In genomic region chr2:155388573-155388972, GRCm38 (mm10) we compare ENCODE assay signal across 20 mouse cellular contexts. TPM values are rescaled to one million over a fixed set of nuclear protein-coding genes. Genes with fewer than 3 reads are reported as not detected.
A peak's percentile ranks its signal among the peaks of the same experiment; 100 is the strongest.
DNase-seq lines count a peak whose midpoint lies in the region; ATAC-seq and TF ChIP-seq lines count a peak whose summit lies in the region.
"Had no signal": no experiment of that assay in that cellular context is flagged by ENCODE, and none has a peak within 500 bp of the region (broad histone marks: within the 10 kb centered on the region; RNA-seq: fewer than 3 reads in every experiment).

No protein-coding gene starts in this region.

- TF ChIP-seq POLR2A in cerebellum, adult 2 months (IDR thresholded peaks at IDR 0.05; ENCODE audit: borderline replicate concordance, insufficient read depth, low read length) = no peak

- peaks cover 52% of the 10 kb centered on the region for H3K36me3 ChIP-seq in heart, embryonic 15.5 days
- peaks cover 60% of the 10 kb centered on the region for H3K36me3 ChIP-seq in heart, embryonic 12.5 days

- H3K4me3 ChIP-seq in cerebellum, adult 2 months (replicated peaks; ENCODE audit: insufficient read depth, low read depth, low read length) = no peak overlapping the region
- no peak overlapping the region for H3K4me3 ChIP-seq in heart, embryonic 15.5 days
- H3K4me3 ChIP-seq in heart, embryonic 12.5 days = no peak overlapping the region
- H3K4me3 ChIP-seq: embryonic facial prominence, embryonic 12.5 days; forebrain, embryonic 15.5 days; hindbrain, embryonic 10.5 days; limb, embryonic 13.5 days; megakaryocyte, embryonic 14.5 days; midbrain, embryonic 15.5 days; stomach, embryonic 15.5 days had no signal

- H3K27me3 ChIP-seq in cerebellum, adult 2 months (ENCODE audit: control insufficient read depth, insufficient read depth, low read length) = no peaks in the 10 kb centered on the region
- H3K27me3 ChIP-seq in heart, embryonic 15.5 days = no peaks in the 10 kb centered on the region
- no peaks in the 10 kb centered on the region for H3K27me3 ChIP-seq in heart, embryonic 12.5 days (replicated peaks)
- H3K27me3 ChIP-seq: embryonic facial prominence, embryonic 12.5 days; forebrain, embryonic 15.5 days; limb, embryonic 13.5 days; megakaryocyte, embryonic 14.5 days; midbrain, embryonic 15.5 days; Patski; stomach, embryonic 15.5 days had no signal

- H3K9ac ChIP-seq in heart, embryonic 15.5 days = no peak overlapping the region
- H3K9ac ChIP-seq in heart, embryonic 12.5 days = no peak overlapping the region
- H3K9ac ChIP-seq: embryonic facial prominence, embryonic 12.5 days; forebrain, embryonic 15.5 days; limb, embryonic 13.5 days; midbrain, embryonic 15.5 days; stomach, embryonic 15.5 days had no signal

- WGBS in cerebellum, adult 2 months = 10% methylated on average over 2 of the region's 2 CpGs
- WGBS in heart, embryonic 15.5 days = 76% methylated on average over 2 of the region's 2 CpGs
- whole genome bisulfite sequencing in heart, embryonic 12.5 days = 90% methylated on average over 2 of the region's 2 CpGs

- no peak for ATAC-seq in heart, embryonic 15.5 days (replicated peaks; ENCODE audit: insufficient number of reproducible peaks, insufficient read depth, low FRiP score, low read depth)
- ATAC-seq in heart, embryonic 12.5 days (ENCODE audit: insufficient number of reproducible peaks, low FRiP score) = no peak
- ATAC-seq: activated CD4-positive, CD25-positive, alpha-beta regulatory T cell, adult 4 months; forebrain, embryonic 15.5 days; midbrain, embryonic 15.5 days; Patski had no signal

- TF ChIP-seq CTCF in cerebellum, adult 2 months (IDR thresholded peaks at IDR 0.05; ENCODE audit: borderline replicate concordance, insufficient read depth, low read depth, low read length) = no peak

- H3K27ac ChIP-seq in cerebellum, adult 2 months (ENCODE audit: insufficient read depth, low read length) = 0 out of 2 replicates have a peak overlapping the region, but pooled peaks have one; percentile 1
- H3K27ac ChIP-seq in heart, embryonic 15.5 days = peak overlapping the region; percentile 31; the same call in 1 of the 2 replicates
- no peak overlapping the region for H3K27ac ChIP-seq in heart, embryonic 12.5 days (ENCODE audit: poor library complexity, severe bottlenecking)
- H3K27ac ChIP-seq: embryonic facial prominence, embryonic 12.5 days; forebrain, embryonic 15.5 days; hindbrain, embryonic 10.5 days; limb, embryonic 13.5 days; midbrain, embryonic 15.5 days; stomach, embryonic 15.5 days had no signal

- no peaks in the 10 kb centered on the region for H3K9me3 ChIP-seq in heart, embryonic 15.5 days (replicated peaks)
- no peaks in the 10 kb centered on the region for H3K9me3 ChIP-seq in heart, embryonic 12.5 days (replicated peaks)
- H3K9me3 ChIP-seq: embryonic facial prominence, embryonic 12.5 days; forebrain, embryonic 15.5 days; hindbrain, embryonic 10.5 days; limb, embryonic 13.5 days; megakaryocyte, embryonic 14.5 days; midbrain, embryonic 15.5 days; stomach, embryonic 15.5 days had no signal

- intact Hi-C loops in gastrocnemius, postnatal 14 days (cut with DNase I; ENCODE audit: low total_unique reads) = loop anchor here (5.0 kb wide), 1 partner anchor 161 kb away; no protein-coding TSS in a partner anchor

- H3K4me1 ChIP-seq in cerebellum, adult 2 months (ENCODE audit: control insufficient read depth, insufficient read depth, low read length) = peaks cover 17% of the 10 kb centered on the region; the same call in 1 of the 2 replicates
- H3K4me1 ChIP-seq in heart, embryonic 15.5 days (replicated peaks) = peaks cover 46% of the 10 kb centered on the region
- peaks cover 21% of the 10 kb centered on the region for H3K4me1 ChIP-seq in heart, embryonic 12.5 days (replicated peaks)

- DNase-seq in cerebellum, adult 2 months = peak; percentile 32 to 64
- DNase-seq in cerebellum, postnatal 4 days (ENCODE audit: low spot score in 2 of 2) = no peak
- peak; percentile 57 for DNase-seq in cerebellum, adult 9-10 months
- DNase-seq in gastrocnemius, postnatal 14 days = peak; percentile 24
- DNase-seq in right cerebral cortex, postnatal 4 days = no peak
- DNase-seq: kidney, adult 2 months; kidney, postnatal 25 days; layer of hippocampus, adult 9-11 months; lung, postnatal 10 days had no signal

- H3K4me2 ChIP-seq in heart, embryonic 15.5 days = no peak overlapping the region
- no peak overlapping the region for H3K4me2 ChIP-seq in heart, embryonic 12.5 days
- H3K4me2 ChIP-seq: embryonic facial prominence, embryonic 12.5 days; forebrain, embryonic 15.5 days; limb, embryonic 13.5 days; midbrain, embryonic 15.5 days; stomach, embryonic 15.5 days had no signal

RNA-seq across cellular contexts. Expression of gene Trp53inp2, which starts 7.7 kb away (rescaled TPM):
- polyA plus RNA-seq in cerebellum, adult 2 months (2012; rRNA removed) = 195 and 211 TPM in 2 replicates
- polyA plus RNA-seq in heart, embryonic 15.5 days (2015; fragmentation: Nextera tagmentation; extraction: Ambion mirVana) = 103 and 116 TPM in 2 replicates
- polyA plus RNA-seq in heart, embryonic 12.5 days (2016; fragmentation: Nextera tagmentation; extraction: Ambion mirVana) = 137 and 138 TPM in 2 replicates
- 100 to 1,000 TPM; 286 to 325 TPM for total RNA-seq in gastrocnemius, postnatal 14 days (2021)

RNA-seq across cellular contexts. Expression of gene Pigu, which starts 31.3 kb away (rescaled TPM):
- 38.3 TPM in 2 replicates for polyA plus RNA-seq in cerebellum, adult 2 months (2012; rRNA removed)
- 45.4 and 53.5 TPM in 2 replicates for polyA plus RNA-seq in heart, embryonic 15.5 days (2015; fragmentation: Nextera tagmentation; extraction: Ambion mirVana)
- polyA plus RNA-seq in heart, embryonic 12.5 days (2016; fragmentation: Nextera tagmentation; extraction: Ambion mirVana) = 56.1 and 56.2 TPM in 2 replicates
- 10 to 100 TPM; 22.2 to 24.0 TPM for total RNA-seq in gastrocnemius, postnatal 14 days (2021)

Comparison
In these comparisons a context has a peak if more than half of its experiments do, and no peak if none do; other contexts are left out.
1. DNase-seq: peak in cerebellum, adult 2 months (2 of 2), cerebellum, adult 9-10 months (single experiment) and gastrocnemius, postnatal 14 days (single experiment); none in cerebellum, postnatal 4 days (0 of 2) and right cerebral cortex, postnatal 4 days (single experiment).